Comparison of ENCODE assay signal across 8 mouse cellular contexts in the genomic region with DNA sequence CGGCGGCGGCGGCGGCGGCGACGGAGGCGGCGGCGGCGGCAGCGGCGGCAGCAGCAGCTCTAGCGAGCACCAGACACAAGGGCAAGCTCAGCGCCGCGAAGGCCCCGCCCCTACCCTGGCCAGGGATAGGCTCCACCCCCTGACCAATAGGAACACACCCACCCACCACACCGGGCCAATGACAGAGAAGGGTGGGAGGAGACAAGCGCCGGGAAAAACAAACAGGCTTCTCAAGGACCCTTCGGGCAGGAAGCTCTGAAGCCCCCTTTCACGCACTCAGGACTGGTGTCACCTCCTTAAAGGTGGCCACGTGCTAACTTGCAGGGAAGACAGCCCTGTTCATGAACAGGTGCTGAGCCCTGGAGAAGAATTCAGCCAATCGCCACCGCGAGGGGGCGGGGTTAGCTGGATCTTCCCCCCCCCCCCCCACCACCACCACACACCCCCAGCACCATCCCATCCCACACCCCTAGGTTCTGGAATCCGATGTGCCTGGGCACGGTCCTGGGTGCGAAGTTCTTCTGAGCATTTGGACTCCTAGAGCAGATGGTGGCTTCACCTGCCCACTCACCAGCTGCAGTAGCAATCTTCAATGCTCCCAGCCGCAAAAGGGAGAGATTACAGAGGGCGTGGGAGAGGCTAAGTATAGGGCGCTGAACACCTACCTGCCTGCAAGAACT. TPM values are rescaled to one million over a fixed set of nuclear protein-coding genes. Genes with fewer than 3 reads are reported as not detected.
DNase-seq lines count a peak whose midpoint lies in the region; ATAC-seq and TF ChIP-seq lines count a peak whose summit lies in the region.

A gene (minus strand): TSS at position 83 of the 680 bp plus-strand sequence.

- H3K27me3 ChIP-seq in forebrain, embryonic 15.5 days = no peaks in the 10 kb centered on the region
- H3K27me3 ChIP-seq in liver, embryonic 15.5 days = peaks cover 58% of the 10 kb centered on the region
- no peaks in the 10 kb centered on the region; the same call in 1 of the 2 replicates for H3K27me3 ChIP-seq in neural tube, embryonic 13.5 days
- H3K27me3 ChIP-seq in testis, adult 2 months (ENCODE audit: control insufficient read depth, insufficient read depth, low read length) = no peaks in the 10 kb centered on the region

- no peak for TF ChIP-seq CTCF in testis, adult 2 months (IDR thresholded peaks at IDR 0.05; ENCODE audit: control insufficient read depth, insufficient read depth, insufficient replicate concordance, low read depth, low read length)

- intact Hi-C loops in heart, postnatal 10 days (cut with DNase I) = no loop called here

- H3K4me2 ChIP-seq in forebrain, embryonic 15.5 days (replicated peaks) = peak within 1 kb of the TSS; percentile 71
- H3K4me2 ChIP-seq in liver, embryonic 15.5 days = peak within 1 kb of the TSS; percentile 85
- H3K4me2 ChIP-seq in neural tube, embryonic 13.5 days = peak within 1 kb of the TSS; percentile 70

- H3K36me3 ChIP-seq in ES-E14 (ENCODE audit: control insufficient read depth, insufficient read depth, low read length, poor library complexity, severe bottlenecking) = no peaks in the 10 kb centered on the region
- H3K36me3 ChIP-seq in forebrain, embryonic 15.5 days = no peaks in the 10 kb centered on the region
- no peaks in the 10 kb centered on the region for H3K36me3 ChIP-seq in liver, embryonic 15.5 days (replicated peaks)
- H3K36me3 ChIP-seq in neural tube, embryonic 13.5 days = no peaks in the 10 kb centered on the region
- H3K36me3 ChIP-seq in testis, adult 2 months (ENCODE audit: control insufficient read depth, insufficient read depth, low read length) = no peaks in the 10 kb centered on the region

- peak within 1 kb of the TSS; percentile 65 for H3K9ac ChIP-seq in ES-E14 (ENCODE audit: insufficient read depth, low read depth, low read length, poor library complexity, severe bottlenecking)
- H3K9ac ChIP-seq in forebrain, embryonic 15.5 days (replicated peaks) = peak within 1 kb of the TSS; percentile 79
- H3K9ac ChIP-seq in liver, embryonic 15.5 days = no peak within 1 kb of the TSS
- peak within 1 kb of the TSS; percentile 90 for H3K9ac ChIP-seq in neural tube, embryonic 13.5 days

- peak; percentile 89 for DNase-seq in ES-E14 (ENCODE audit: low read depth, low spot score)
- DNase-seq in cerebellum, adult 18-20 months = peak; percentile 95 to 97
- peak; percentile 87 to 90 for DNase-seq in heart, postnatal 10 days
- peak; percentile 90 to 92 for DNase-seq in kidney, postnatal 36 days

- 1% methylated on average over 21 of the region's 35 CpGs for WGBS in forebrain, embryonic 15.5 days
- WGBS in liver, embryonic 15.5 days (ENCODE audit: insufficient replicate concordance) = 2% methylated on average over 25 of the region's 35 CpGs
- WGBS in neural tube, embryonic 13.5 days = 3% methylated on average over 17 of the region's 35 CpGs

- H3K27ac ChIP-seq in ES-E14 (ENCODE audit: insufficient read depth, low read depth, low read length, poor library complexity, severe bottlenecking) = no peak within 1 kb of the TSS
- H3K27ac ChIP-seq in forebrain, embryonic 15.5 days (replicated peaks) = peak within 1 kb of the TSS; percentile 95
- H3K27ac ChIP-seq in liver, embryonic 15.5 days (replicated peaks) = no peak within 1 kb of the TSS
- H3K27ac ChIP-seq in neural tube, embryonic 13.5 days (replicated peaks) = peak within 1 kb of the TSS; percentile 95
- no peak within 1 kb of the TSS for H3K27ac ChIP-seq in testis, adult 2 months (ENCODE audit: control insufficient read depth, insufficient read depth, low read depth, low read length)

- in situ Hi-C loops in ES-E14 (cut with MboI; ENCODE audit: low sequenced_read_pairs in 2 of 2, unreplicated experiment in 2 of 2) = no loop called here

- peak within 1 kb of the TSS; percentile 89 to 90 for H3K4me3 ChIP-seq in ES-E14 (ENCODE audit: insufficient read depth in 1 of 2, low read depth in 1 of 2, low read length in 2 of 2, poor library complexity in 1 of 2, severe bottlenecking in 1 of 2)
- peak within 1 kb of the TSS; percentile 83 for H3K4me3 ChIP-seq in forebrain, embryonic 15.5 days
- peak within 1 kb of the TSS; percentile 52 for H3K4me3 ChIP-seq in liver, embryonic 15.5 days (replicated peaks)
- peak within 1 kb of the TSS; percentile 84 for H3K4me3 ChIP-seq in neural tube, embryonic 13.5 days
- peak within 1 kb of the TSS; percentile 77 for H3K4me3 ChIP-seq in testis, adult 2 months (ENCODE audit: control insufficient read depth, low read depth, low read length)

- no peak for TF ChIP-seq POLR2A in testis, adult 2 months (IDR thresholded peaks at IDR 0.05; ENCODE audit: control insufficient read depth, low read depth, low read length)

- peak; percentile 99 for ATAC-seq in forebrain, embryonic 15.5 days (replicated peaks)
- peak; percentile 99 for ATAC-seq in liver, embryonic 15.5 days (ENCODE audit: insufficient read depth)
- peak; percentile 99 for ATAC-seq in neural tube, embryonic 13.5 days (ENCODE audit: low read depth)

- peaks cover 0 to 3% of the 10 kb centered on the region in 2 experiments; a peak in 1 of 4 replicates for H3K4me1 ChIP-seq in ES-E14 (ENCODE audit: control insufficient read depth in 2 of 2, insufficient read depth in 2 of 2, low read length in 2 of 2, poor library complexity in 1 of 2)
- peaks cover 13% of the 10 kb centered on the region for H3K4me1 ChIP-seq in forebrain, embryonic 15.5 days
- H3K4me1 ChIP-seq in liver, embryonic 15.5 days (replicated peaks) = peaks cover 16% of the 10 kb centered on the region; the same call in 1 of the 2 replicates
- H3K4me1 ChIP-seq in neural tube, embryonic 13.5 days (replicated peaks) = peaks cover 12% of the 10 kb centered on the region; the same call in 1 of the 2 replicates
- peaks cover 14% of the 10 kb centered on the region for H3K4me1 ChIP-seq in testis, adult 2 months (ENCODE audit: control insufficient read depth, insufficient read depth, low read length)

- H3K9me3 ChIP-seq in ES-E14 (ENCODE audit: control insufficient read depth, insufficient read depth, low read depth, low read length) = no peaks in the 10 kb centered on the region
- no peaks in the 10 kb centered on the region for H3K9me3 ChIP-seq in forebrain, embryonic 15.5 days
- H3K9me3 ChIP-seq in liver, embryonic 15.5 days (replicated peaks) = no peaks in the 10 kb centered on the region
- no peaks in the 10 kb centered on the region for H3K9me3 ChIP-seq in neural tube, embryonic 13.5 days

TF ChIP-seq in ES-E14, 5 proteins besides CTCF, POLR2A, EP300 and RAD21:
- no peak for TF ChIP-seq ZNF384 (IDR thresholded peaks at IDR 0.05; ENCODE audit: low read depth, low read length)
- 0 out of 2 replicates have a peak, but pooled peaks have one; percentile 20 for TF ChIP-seq CHD2 (IDR thresholded peaks at IDR 0.05; ENCODE audit: low read depth, low read length)
- TF ChIP-seq HCFC1 (IDR thresholded peaks at IDR 0.05; ENCODE audit: borderline replicate concordance, insufficient read depth, low read length) = peak; percentile 31; the same call in 1 of the 2 replicates
- TF ChIP-seq ZC3H11A (IDR thresholded peaks at IDR 0.05; ENCODE audit: borderline replicate concordance, low read depth, low read length) = no peak

RNA-seq across cellular contexts. Expression of the gene that starts here (rescaled TPM):
- 0.09 and 0.74 TPM in 2 replicates for total RNA-seq in ES-E14 (2012; rRNA removed)
- 36.4 and 37.3 TPM in 2 replicates for polyA plus RNA-seq in forebrain, embryonic 15.5 days (2015; fragmentation: Nextera tagmentation; extraction: Ambion mirVana)
- total RNA-seq in heart, postnatal 10 days (2021) = under 1 TPM; 0.22 to 0.37 TPM
- not detected in 2 replicates for polyA plus RNA-seq in liver, embryonic 15.5 days (2015; fragmentation: Nextera tagmentation; extraction: Ambion mirVana)
- 30.1 and 31.6 TPM in 2 replicates for polyA plus RNA-seq in neural tube, embryonic 13.5 days (2015; fragmentation: Nextera tagmentation; extraction: Ambion mirVana)
- 3.3 and 3.4 TPM in 2 replicates for polyA plus RNA-seq in testis, adult 2 months (2012; rRNA removed)

Comparison
In these comparisons a context has a peak if more than half of its experiments do, and no peak if none do; other contexts are left out.
1. Peak in DNase-seq, H3K4me3 ChIP-seq and H3K9ac ChIP-seq in ES-E14; RNA of the gene not detected or under 1 TPM.
2. Peak in DNase-seq in heart, postnatal 10 days; RNA of the gene not detected or under 1 TPM.
3. Peak in ATAC-seq, H3K4me3 ChIP-seq and H3K4me2 ChIP-seq in liver, embryonic 15.5 days; RNA of the gene not detected or under 1 TPM.
4. H3K27ac ChIP-seq: peak in forebrain, embryonic 15.5 days (single experiment) and neural tube, embryonic 13.5 days (single experiment); none in ES-E14 (single experiment), liver, embryonic 15.5 days (single experiment) and testis, adult 2 months (single experiment).
5. Peak in every context shown above with its lines, with median percentiles within 50 percentile points of each other: DNase-seq, H3K4me3 ChIP-seq, ATAC-seq and H3K4me2 ChIP-seq.